Mouse (Mus musculus) erythroblast, embryonic 14.5 days (primary cell): ENCODE data around the gene Tmem132c.

Source experiments
- GATA1 ChIP-seq: IDR thresholded peaks from 2 replicates; pipeline ENCODE4 v1.6.1; 2012; ENCODE audit warnings: low read length, inconsistent platforms, mixed read lengths
- TAL1 ChIP-seq: IDR thresholded peaks from 3 replicates; pipeline ENCODE4 v1.6.1; 2012; ENCODE audit warnings: low read length, inconsistent platforms, mixed read lengths

GRCm38 (mm10) chr5:127293698-127294097 lies 52.1 kb downstream of the Tmem132c start:
- no peak for TF ChIP-seq TAL1
- no peak for TF ChIP-seq GATA1
